Mouse (Mus musculus): ENCODE data around the gene Arrb2.

The Arrb2 gene

DNA sequence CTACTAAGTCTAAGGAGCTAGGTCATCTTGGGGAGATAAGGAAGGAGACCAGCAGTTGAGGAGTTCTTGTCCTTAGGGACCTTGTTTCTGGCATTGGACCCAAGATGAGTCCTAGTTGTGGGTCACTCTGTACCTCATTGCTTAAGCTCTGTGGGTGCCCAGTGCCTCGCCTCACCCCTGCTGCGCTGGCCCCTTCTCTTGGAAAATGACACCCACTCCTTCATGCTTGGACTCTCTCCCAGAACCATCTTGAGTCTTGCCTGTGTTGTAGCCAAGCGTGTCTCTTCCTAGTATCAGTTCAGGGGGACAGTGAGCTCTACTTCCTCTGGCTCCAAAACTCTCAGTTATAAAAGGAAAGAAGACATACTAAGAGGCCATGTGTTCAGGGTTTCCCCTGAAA, 56.7 kb downstream of the Arrb2 start:
- no peak for DNase-seq (ENCODE audit: extremely low read depth, insufficient read length, low spot score)

GRCm38 (mm10) chr11:70489684-70490083, 57.2 kb downstream of the Arrb2 start:
- no peak for DNase-seq (ENCODE audit: extremely low read depth, insufficient read length, low spot score)
